Mouse (Mus musculus): ENCODE data around the gene Sel1l3. TPM values are rescaled to one million over a fixed set of nuclear protein-coding genes. Genes with fewer than 3 reads are reported as not detected.
A peak's percentile ranks its signal among the peaks of the same experiment; 100 is the strongest.

Sel1l3 gene
- total RNA-seq, 2 experiments from 2014 or later, result 92.0 to 94.9 TPM

GRCm38 (mm10) chr5:53140158-53140927 lies 73.4 kb downstream of the Sel1l3 start:
- DNase-seq, result no peak

GRCm38 (mm10) chr5:53139566-53139965 lies 74.2 kb downstream of the Sel1l3 start:
- DNase-seq, result no peak

- no peak for DNase-seq
Observed at GRCm38 (mm10) chr5:53139140-53139539, 74.6 kb downstream of the Sel1l3 start.

- no peak for DNase-seq
Observed at GRCm38 (mm10) chr5:53138025-53138424, 75.7 kb downstream of the Sel1l3 start.

- no peak for DNase-seq
Observed at GRCm38 (mm10) chr5:53135984-53136383, 77.7 kb downstream of the Sel1l3 start.

- DNase-seq, result no peak
Observed at GRCm38 (mm10) chr5:53134003-53134402, 79.7 kb downstream of the Sel1l3 start.

- no peak for DNase-seq
Observed at GRCm38 (mm10) chr5:53124701-53125100, 89.0 kb downstream of the Sel1l3 start.

GRCm38 (mm10) chr5:53123525-53124286 lies 90.0 kb downstream of the Sel1l3 start:
- DNase-seq, result peak; percentile 22

- DNase-seq, result no peak
Observed at GRCm38 (mm10) chr5:53119689-53120088, 94.0 kb downstream of the Sel1l3 start.

- no peak for DNase-seq
Observed at GRCm38 (mm10) chr5:53118212-53118611, 95.5 kb downstream of the Sel1l3 start.

- DNase-seq, result no peak
Observed at GRCm38 (mm10) chr5:53114616-53115267, 99.0 kb downstream of the Sel1l3 start.

- DNase-seq, result no peak
Observed at GRCm38 (mm10) chr5:53112942-53113341, 100.8 kb downstream of the Sel1l3 start.

- no peak for DNase-seq
Observed at GRCm38 (mm10) chr5:53111036-53111435, 102.7 kb downstream of the Sel1l3 start.

- no peak for DNase-seq
Observed at GRCm38 (mm10) chr5:53110225-53110624, 103.5 kb downstream of the Sel1l3 start.

GRCm38 (mm10) chr5:53108668-53109067 lies 105.1 kb downstream of the Sel1l3 start:
- DNase-seq, result no peak

- no peak for DNase-seq
Observed at GRCm38 (mm10) chr5:53108026-53108425, 105.7 kb downstream of the Sel1l3 start.

GRCm38 (mm10) chr5:53106731-53107130 lies 107.0 kb downstream of the Sel1l3 start:
- DNase-seq, result no peak

- DNase-seq, result no peak
Observed at GRCm38 (mm10) chr5:53106125-53106524, 107.6 kb downstream of the Sel1l3 start.

- DNase-seq, result peak; percentile 67
Observed at GRCm38 (mm10) chr5:53105716-53106115, 108.0 kb downstream of the Sel1l3 start.

- DNase-seq, result no peak
Observed at GRCm38 (mm10) chr5:53104177-53104855, 109.4 kb downstream of the Sel1l3 start.

GRCm38 (mm10) chr5:53101848-53102473 lies 111.8 kb downstream of the Sel1l3 start:
- no peak for DNase-seq

- DNase-seq, result no peak
Observed at GRCm38 (mm10) chr5:53091331-53091730, 122.4 kb downstream of the Sel1l3 start.

Measured in gastrocnemius, postnatal 10 days (tissue).